Mouse (Mus musculus): ENCODE measurements around the gene Fars2.
A peak's percentile ranks its signal among the peaks of the same experiment; 100 is the strongest.

The Fars2 gene

DNA sequence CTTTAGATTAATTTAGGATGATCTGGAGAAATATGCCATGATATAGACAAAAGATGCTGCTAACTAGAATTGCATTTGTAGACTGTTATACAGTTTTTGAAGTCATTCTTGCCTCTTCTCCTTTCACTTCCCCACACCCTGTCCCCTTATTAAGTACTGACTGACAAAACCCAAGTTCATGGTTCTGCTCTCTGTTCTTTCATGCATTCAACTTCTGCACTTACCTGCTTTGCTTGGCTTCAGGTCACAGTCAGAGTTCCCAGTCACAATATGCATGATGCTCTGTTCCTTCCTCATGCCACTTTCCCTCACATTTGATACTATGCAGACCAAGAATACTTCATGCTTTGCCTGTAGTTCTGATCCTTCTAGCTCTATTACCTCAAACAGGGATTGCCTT is 105.5 kb downstream of the Fars2 start:
- DNase-seq, result no peak

- DNase-seq, result no peak
Measured at GRCm38 (mm10) chr13:36224431-36224830, 107.2 kb downstream of the Fars2 start.

DNA sequence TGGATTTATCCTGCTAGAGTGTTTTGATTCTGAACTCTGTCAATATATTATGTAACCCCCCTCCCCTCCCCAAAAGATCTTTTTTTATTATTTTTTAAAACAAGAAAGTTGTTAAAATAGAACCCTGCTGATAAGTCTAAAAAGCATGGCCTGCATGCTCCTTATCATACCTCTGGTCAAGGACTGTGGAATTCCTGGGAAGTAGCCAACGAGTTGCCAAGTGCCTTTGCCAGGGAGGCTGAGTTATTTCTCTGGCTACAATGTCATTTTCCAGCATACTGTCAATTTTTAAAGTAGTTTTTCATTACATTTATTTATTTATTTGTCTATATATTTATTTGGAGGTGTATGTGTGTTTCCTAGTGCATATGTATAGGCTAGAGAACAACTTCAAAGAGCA is 125.0 kb downstream of the Fars2 start:
- no peak for DNase-seq

GRCm38 (mm10) chr13:36253936-36254335 is 136.7 kb downstream of the Fars2 start:
- DNase-seq, result peak; percentile 8 to 32

- DNase-seq, result no peak
Measured at GRCm38 (mm10) chr13:36257213-36257612, 140.0 kb downstream of the Fars2 start.

DNA sequence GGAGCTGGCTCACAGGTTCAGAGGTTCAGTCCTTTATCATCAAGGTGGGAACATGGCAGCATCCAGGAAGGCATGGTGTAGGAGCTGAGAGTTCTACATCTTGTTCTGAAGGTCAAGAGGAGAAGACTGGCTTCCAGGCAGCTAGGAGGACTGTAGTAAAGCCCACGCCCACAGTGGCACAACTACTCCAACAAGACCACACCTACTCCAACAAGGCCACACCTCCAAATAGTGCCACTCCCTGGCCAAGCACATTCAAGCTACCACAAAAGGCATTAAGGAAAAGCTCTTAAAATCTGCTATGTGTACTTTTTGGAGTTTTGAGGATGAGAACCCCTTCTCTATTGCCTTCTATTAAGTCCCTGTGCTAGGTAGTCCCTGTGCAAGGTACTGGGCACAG is 142.5 kb downstream of the Fars2 start:
- DNase-seq, result no peak

GRCm38 (mm10) chr13:36261299-36261698 is 144.1 kb downstream of the Fars2 start:
- no peak for DNase-seq

GRCm38 (mm10) chr13:36263240-36264095 is 146.3 kb downstream of the Fars2 start:
- no peak for DNase-seq

GRCm38 (mm10) chr13:36264391-36264790 is 147.2 kb downstream of the Fars2 start:
- DNase-seq, result peak; percentile 40 to 47

- no peak for DNase-seq
Measured at GRCm38 (mm10) chr13:36265342-36265744, 148.1 kb downstream of the Fars2 start.

- DNase-seq, result no peak
Measured at GRCm38 (mm10) chr13:36267399-36267798, 150.2 kb downstream of the Fars2 start.

- DNase-seq, result no peak
Measured at GRCm38 (mm10) chr13:36270867-36271266, 153.7 kb downstream of the Fars2 start.

DNA sequence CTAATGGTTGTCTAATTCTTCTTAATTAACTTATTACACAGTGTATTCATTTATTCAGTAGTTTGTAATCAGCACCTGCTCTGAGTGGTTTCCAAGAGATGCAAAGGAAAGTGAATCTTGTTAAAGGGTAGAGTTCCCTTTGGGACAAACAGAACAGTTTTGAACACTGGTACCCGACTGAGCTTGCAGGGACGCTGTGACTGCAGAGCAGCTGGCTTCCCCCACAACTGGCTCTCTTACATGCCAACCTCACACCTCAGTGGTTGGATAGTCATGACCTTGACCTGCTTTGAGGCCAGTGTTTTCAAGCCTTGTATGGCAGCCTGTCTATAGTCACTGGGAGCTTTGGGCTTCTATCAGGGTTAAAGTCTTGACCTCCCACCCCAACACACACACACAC is 156.3 kb downstream of the Fars2 start:
- DNase-seq, result no peak

DNA sequence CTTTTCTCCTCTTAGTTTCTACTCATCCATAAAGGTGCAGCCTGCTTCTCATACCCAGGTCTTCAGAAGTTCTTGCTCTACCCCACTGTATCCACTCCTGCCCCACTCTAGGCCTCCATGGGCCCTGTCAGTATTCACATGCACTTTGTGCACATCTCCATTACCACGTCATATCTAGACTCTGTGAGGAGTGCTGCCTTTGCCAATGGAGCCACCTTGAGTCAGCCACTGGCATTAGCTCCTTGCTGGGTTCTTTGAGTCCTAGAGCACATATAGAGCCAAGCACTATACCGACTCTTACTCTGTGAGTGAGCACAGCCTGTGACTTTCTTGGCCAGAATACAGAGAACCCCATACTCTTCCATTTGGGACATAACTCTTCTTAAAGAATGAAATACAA is 159.0 kb downstream of the Fars2 start:
- DNase-seq, result no peak

GRCm38 (mm10) chr13:36282018-36282417 is 164.8 kb downstream of the Fars2 start:
- peak; percentile 77 to 83 for DNase-seq

DNA sequence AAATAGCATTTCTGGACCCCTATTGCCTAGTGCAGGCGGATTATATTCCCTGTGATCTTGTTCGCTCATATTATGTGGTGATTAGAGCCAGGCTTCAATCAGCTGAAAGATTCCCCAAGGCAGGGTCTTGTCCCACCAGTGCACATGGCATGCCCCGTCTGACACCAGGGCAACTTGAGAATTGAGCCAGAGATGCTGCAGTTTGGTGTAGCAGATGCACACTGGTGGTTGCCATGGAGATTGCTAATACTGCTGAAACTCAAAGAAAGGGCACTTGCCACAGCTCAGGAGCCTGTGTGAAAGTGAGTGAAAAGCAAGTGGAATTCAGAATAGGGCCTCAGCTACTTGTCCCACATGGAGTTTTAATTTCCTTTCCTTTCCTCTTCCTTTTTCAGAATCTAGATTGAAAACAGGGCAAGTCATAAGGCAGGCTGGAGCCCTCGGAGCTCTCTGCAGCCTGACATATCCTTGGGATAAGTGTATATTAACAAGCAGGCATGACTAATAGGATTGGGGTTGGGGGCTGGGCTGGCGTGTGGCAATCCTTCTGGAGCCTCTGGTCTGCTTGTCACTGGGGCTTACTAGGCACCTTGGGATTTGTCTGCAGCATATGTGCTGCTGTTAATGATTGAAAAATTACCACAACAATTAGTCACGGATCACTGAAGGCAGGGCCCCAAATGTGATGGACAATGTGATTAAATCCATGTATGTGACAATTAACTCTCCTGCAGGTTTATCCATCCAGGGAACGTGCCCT is 165.8 kb downstream of the Fars2 start:
- no peak for DNase-seq

- DNase-seq, result no peak
Measured at GRCm38 (mm10) chr13:36283545-36284067, 166.4 kb downstream of the Fars2 start.

GRCm38 (mm10) chr13:36284097-36284496 is 166.9 kb downstream of the Fars2 start:
- no peak for DNase-seq

- no peak for DNase-seq
Measured at GRCm38 (mm10) chr13:36285235-36285634, 168.0 kb downstream of the Fars2 start.

- no peak for DNase-seq
Measured at GRCm38 (mm10) chr13:36293511-36293910, 176.3 kb downstream of the Fars2 start.

- no peak for DNase-seq
Measured at GRCm38 (mm10) chr13:36294503-36294902, 177.3 kb downstream of the Fars2 start.

DNA sequence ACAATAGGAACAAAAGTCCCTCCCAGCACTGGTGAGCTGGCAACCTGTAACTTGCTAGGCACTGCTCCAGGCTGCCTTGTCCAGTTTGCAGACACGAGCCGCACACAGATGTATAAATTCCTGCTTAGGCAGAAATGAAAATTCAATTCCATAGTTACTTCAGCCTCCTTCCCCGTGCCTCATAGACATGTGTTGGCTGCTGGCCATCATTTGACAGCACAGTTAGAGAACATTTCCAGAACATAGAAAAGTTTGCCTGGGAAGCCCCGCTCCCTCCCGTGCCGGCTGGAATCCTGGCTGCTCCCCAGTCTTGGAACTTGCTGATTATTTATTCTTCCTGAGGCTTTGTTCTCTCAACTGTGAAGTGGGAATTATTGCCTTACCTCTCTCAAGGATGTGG is 178.6 kb downstream of the Fars2 start:
- DNase-seq, result peak in 1 of 2 experiments; percentile 7

DNA sequence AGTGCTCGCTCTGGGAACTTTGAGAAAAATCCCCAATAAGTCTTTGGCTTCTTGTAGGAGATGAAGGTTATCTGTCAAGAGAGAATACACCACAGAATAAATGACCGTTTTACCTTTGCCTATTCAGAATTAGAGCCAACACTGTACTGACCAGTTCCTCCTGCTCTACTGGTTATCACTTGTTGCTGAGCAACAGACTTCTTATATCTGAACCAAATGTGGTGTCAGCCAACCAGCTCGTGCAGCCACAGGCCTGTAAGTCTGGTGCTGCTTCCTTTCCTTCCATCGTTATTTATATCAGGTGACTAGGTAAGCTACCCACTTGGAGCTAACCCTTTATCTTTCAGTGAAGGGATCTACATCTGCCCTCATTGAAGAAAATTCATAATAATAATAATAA is 179.4 kb downstream of the Fars2 start:
- DNase-seq, result no peak
